Comparison of ENCODE assay signal across 20 mouse cellular contexts in the genomic region with DNA sequence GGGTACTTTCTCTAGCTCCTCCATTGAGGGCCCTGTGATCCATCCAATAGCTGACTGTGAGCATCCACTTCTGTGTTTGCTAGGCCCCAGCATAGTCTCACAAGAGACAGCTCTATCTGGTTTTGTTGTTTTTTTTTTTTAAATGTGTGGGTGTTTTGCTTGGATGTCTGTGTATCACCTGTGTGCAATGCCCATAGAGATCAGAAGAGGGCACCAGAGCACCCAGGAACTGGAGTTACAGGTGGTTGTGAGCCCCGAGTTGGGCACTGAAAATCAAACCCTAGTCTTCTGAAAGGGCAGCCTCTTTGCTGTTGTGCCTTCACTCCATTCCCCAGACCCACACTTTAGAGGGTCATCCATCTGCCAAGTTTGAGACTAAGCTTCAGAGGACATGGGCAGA. TPM values are rescaled to one million over a fixed set of nuclear protein-coding genes. Genes with fewer than 3 reads are reported as not detected.
DNase-seq lines count a peak whose midpoint lies in the region; TF ChIP-seq lines count a peak whose summit lies in the region.
"Had no signal": no experiment of that assay in that cellular context is flagged by ENCODE, and none has a peak within 500 bp of the region (broad histone marks: within the 10 kb centered on the region; RNA-seq: fewer than 3 reads in every experiment).

No protein-coding gene starts in this region.

- no peak overlapping the region for H3K4me3 ChIP-seq in left cerebral cortex, adult 2 months
- H3K4me3 ChIP-seq: embryonic facial prominence, embryonic 15.5 days; forebrain, embryonic 10.5 days; hindbrain, embryonic 13.5 days; limb, embryonic 10.5 days; liver, embryonic 13.5 days; midbrain, embryonic 13.5 days had no signal

- DNase-seq in left cerebral cortex, adult 2 months (ENCODE audit: extremely low spot score in 1 of 2, low spot score in 2 of 2) = no peak
- DNase-seq in left cerebral cortex, postnatal 14 days (ENCODE audit: low spot score in 2 of 2) = no peak
- peak; percentile 41 for DNase-seq in A20 (ENCODE audit: low read depth, low spot score)
- DNase-seq in CD4-positive helper T cell, adult 2 months (ENCODE audit: low read depth, low spot score) = peak; percentile 32
- no peak for DNase-seq in brain, embryonic 14.5 days (ENCODE audit: low read depth)
- no peak for DNase-seq in heart, adult 9 months (ENCODE audit: low spot score in 2 of 2)
- DNase-seq in kidney, postnatal 36 days = no peak
- DNase-seq: cerebellum, postnatal 10 days; embryo, embryonic 11 days; gastrocnemius, postnatal 14 days; heart, postnatal 14 days; kidney, adult 9 months; liver, embryonic 13.5 days; right cerebral cortex, adult 18-20 months had no signal

- intact Hi-C loops in left cerebral cortex, adult 2 months (cut with DNase I) = no loop called here
- intact Hi-C loops in left cerebral cortex, postnatal 14 days (cut with DNase I) = loop anchor here (5.0 kb wide), 2 partner anchors 43 to 58 kb away; no protein-coding TSS in a partner anchor

- no peak overlapping the region for H3K27ac ChIP-seq in left cerebral cortex, adult 2 months
- H3K27ac ChIP-seq: embryonic facial prominence, embryonic 15.5 days; forebrain, embryonic 10.5 days; hindbrain, embryonic 13.5 days; limb, embryonic 10.5 days; liver, embryonic 13.5 days; macrophage; midbrain, embryonic 13.5 days had no signal

- TF ChIP-seq POLR2A in brain, embryonic 14.5 days (IDR thresholded peaks at IDR 0.05; ENCODE audit: borderline replicate concordance, extremely low read depth, insufficient read depth, insufficient read length, poor library complexity, severe bottlenecking) = no peak

- TF ChIP-seq CTCF in left cerebral cortex, adult 2 months (IDR thresholded peaks at IDR 0.05) = peak; percentile 20
- peak; percentile 3; the same call in 1 of the 2 replicates for TF ChIP-seq CTCF in brain, embryonic 14.5 days (IDR thresholded peaks at IDR 0.05; ENCODE audit: borderline replicate concordance, extremely low read depth, insufficient read depth, insufficient read length)

RNA-seq across cellular contexts. Expression of gene Irf2bp2, which starts 13.7 kb away (rescaled TPM):
- total RNA-seq in left cerebral cortex, adult 2 months (2021) = 10 to 100 TPM; 63.9 to 78.4 TPM
- 10 to 100 TPM; 56.9 to 62.5 TPM for total RNA-seq in left cerebral cortex, postnatal 14 days (2021)
- polyA plus RNA-seq in brain, embryonic 14.5 days (2012; rRNA removed) = 37.3 and 39.6 TPM in 2 replicates

Comparison
In these comparisons a context has a peak if more than half of its experiments do, and no peak if none do; other contexts are left out.
1. DNase-seq: peak in A20 (single experiment) and CD4-positive helper T cell, adult 2 months (single experiment); none in left cerebral cortex, adult 2 months (0 of 2), left cerebral cortex, postnatal 14 days (0 of 2), brain, embryonic 14.5 days (single experiment), heart, adult 9 months (0 of 2) and kidney, postnatal 36 days (0 of 2).